Mouse (Mus musculus): ENCODE data around the gene Rnf166.
A peak's percentile ranks its signal among the peaks of the same experiment; 100 is the strongest.

GRCm38 (mm10) chr8:122497912-122498311, 22.0 kb upstream of the Rnf166 start:
- TF ChIP-seq CTCF (IDR thresholded peaks at IDR 0.05; ENCODE audit: low read depth, low read length) (peak; percentile 84), POLR2A (IDR thresholded peaks at IDR 0.05; ENCODE audit: insufficient read depth, low read length) (no peak), EP300 (IDR thresholded peaks at IDR 0.05; ENCODE audit: insufficient read depth, low read depth, low read length) (no peak)
